Mouse (Mus musculus) monocyte, adult 5-6 weeks (primary cell): ENCODE results near the gene Map2k5. TPM values are rescaled to one million over a fixed set of nuclear protein-coding genes. Genes with fewer than 3 reads are reported as not detected.

Experiments
- ATAC-seq: fragments of 153-309, 156-312 bp; replicated peaks from 2 replicates; pipeline ENCODE4 v1.8.0; 2017; ENCODE audit warnings: mild to moderate bottlenecking; ENCODE audit not compliant: low TSS enrichment, insufficient number of reproducible peaks, severe bottlenecking, poor library complexity, low FRiP score
- total RNA-seq: library from RNA; stranded (forward); fragments of 200-1000, 200-491, 200-594 nt; gene quantifications from 3 replicates; pipeline ENCODE4 v1.2.3, GENCODE M21; 2017

Map2k5 gene
- total RNA-seq, 1 experiment from 2014 or later, result 13.9 TPM

DNA sequence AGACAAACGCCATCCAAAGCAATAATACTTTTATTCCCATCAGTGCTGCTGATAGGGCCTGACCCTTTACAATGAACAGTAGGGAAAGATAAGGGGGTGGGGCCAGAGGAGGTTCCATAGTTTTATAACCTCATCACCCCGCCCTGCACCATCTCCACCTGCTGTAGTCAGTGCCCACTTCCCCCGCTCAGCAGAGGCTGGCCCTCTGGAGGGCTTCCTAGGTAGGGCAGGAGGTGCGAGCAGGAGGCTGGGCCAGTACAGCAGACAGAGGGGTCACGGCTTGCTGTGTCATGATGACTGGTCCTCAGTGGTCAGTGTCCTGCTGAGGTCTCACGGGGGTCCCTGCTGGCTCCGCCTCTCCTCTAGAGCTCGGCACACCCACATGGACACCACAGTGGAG, 213.9 kb downstream of the Map2k5 start:
- no peak for ATAC-seq

DNA sequence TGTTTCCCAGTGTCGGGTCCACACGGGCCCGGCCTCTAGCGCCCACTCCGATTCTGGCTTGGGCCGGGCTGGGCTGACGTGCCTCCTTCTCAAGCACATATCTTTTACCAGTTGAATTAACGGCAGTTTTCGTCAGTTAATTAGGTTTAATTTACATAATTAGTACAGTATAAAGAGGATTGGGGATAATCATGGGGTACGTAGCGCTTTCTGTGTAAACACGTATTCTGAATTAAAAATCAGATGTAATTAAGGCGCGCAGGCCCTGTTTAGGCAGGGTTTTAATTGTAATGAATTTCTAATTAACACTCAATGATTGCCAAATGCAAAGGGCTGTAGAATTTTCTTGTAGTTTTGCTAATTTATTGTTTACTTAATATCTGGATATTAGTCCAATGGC, 225.8 kb downstream of the Map2k5 start:
- no peak for ATAC-seq

- ATAC-seq, result no peak
Observed at GRCm38 (mm10) chr9:63151072-63151870, 226.4 kb downstream of the Map2k5 start.

DNA sequence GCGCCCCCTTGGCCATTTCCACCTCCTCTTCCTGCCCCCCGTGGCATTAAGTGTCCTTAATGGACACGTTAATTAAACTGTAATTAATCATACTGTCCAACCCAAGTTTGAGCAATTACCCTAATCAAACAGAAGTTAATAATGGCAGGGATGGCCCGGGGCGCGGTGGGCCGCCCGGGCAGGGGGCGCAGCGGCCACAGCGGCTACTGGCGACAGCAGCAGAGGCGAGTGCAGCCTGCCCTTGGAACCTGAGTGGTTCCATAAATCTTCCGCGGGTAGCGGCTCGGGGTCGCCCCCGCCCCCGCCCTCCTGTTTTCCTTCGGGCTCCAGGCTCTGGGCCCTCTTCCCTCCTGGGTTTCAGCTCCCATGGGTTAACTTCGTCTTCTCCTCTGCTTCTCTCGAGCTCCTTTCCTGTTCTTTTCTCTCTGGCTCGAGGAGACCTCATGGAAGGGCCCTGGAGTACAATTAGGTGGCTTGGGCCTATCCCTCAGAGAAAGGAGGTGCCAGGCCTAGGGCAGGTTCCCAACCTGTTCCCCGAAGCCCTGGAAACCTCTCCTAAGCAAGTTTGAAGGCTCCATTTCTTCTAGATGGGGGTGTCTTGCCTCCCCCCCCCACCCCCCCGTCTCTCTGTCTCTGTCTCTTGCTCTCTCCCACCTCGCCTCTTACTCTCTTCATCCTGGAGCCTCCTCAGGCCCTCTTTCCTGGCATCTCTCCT, 227.5 kb downstream of the Map2k5 start:
- ATAC-seq, result no peak

- no peak for ATAC-seq
Observed at GRCm38 (mm10) chr9:63149372-63149766, 228.3 kb downstream of the Map2k5 start.

DNA sequence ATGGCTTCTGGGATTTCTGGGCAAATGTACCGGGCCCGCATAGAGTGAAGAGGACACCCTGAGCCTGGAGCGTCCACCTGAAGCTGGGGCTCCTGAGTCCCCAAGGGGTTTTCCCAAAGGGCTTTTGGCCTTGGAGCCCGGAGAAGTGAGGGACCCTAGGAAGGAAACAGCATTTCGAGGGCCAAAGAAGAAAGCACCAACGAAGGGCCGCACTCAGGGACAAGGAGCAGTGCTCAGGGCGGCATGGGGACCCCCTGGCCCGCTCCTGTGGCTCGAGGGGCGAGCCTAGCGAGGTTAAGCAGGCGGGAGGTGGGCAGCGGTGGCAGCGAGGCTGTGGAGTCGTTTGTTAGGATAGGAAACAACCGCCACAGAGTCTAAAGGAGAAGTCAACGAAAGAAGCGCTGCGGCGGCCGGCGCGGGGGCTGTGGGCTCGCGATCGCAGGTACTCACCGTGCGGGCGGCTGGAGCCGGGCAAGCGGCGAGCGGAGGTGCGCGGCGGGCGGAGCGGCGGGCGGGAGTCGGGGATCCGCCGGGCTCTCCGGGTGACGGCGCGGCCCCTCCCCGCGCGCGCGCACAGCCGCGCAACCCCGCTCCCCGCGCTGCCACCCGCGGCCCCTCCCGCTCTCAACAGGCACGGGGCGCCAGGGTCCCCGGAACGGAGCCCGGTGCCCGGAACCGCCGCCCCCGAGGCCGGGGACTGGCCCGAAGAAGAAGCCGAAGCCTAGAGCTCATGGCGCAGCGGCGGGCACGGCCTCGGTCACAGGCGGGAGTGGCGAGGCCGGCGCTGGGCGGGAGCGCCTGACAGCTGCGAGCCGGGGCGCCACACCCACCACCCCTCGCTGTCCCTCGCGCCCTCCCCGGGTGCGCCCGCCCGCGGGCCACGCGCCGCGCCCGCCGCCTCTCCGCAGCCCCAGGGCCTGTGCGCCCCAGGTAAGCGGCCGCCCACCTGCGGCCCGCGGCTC, 229.0 kb downstream of the Map2k5 start, which contains the start of gene Skor1:
Skor1 (minus strand) TSS at position 552 of the 962 bp plus-strand sequence.
- ATAC-seq, result no peak

DNA sequence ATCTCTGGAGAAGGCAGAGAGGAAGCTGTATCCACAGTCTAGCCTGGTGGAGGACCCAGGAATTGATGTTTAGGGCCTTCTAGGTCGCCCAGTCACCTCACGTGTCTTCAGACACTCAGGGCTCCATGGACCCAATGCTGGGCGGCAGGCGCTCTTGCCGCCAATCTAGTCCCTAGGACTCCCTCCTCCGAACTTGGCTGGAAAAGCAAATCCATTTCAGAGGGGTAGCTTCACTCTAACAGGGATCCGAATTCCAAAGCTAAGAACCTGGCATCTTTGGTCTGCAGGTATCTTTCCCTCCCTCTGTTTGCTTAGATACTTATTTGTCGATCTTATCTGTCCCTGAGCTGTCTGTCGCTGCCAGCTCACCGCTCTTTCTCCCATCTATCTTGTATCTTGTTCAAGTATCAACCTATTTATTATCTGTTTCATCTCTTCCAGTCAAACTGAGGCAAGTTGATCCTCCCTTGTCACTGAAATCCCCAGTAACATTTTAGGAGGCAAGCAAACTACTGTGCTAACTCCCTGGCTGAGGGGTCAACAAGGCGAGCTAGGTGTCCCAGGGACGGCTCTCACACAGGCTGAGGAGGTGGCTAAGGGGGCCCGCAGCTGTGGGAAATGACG, 229.8 kb downstream of the Map2k5 start:
- no peak for ATAC-seq

DNA sequence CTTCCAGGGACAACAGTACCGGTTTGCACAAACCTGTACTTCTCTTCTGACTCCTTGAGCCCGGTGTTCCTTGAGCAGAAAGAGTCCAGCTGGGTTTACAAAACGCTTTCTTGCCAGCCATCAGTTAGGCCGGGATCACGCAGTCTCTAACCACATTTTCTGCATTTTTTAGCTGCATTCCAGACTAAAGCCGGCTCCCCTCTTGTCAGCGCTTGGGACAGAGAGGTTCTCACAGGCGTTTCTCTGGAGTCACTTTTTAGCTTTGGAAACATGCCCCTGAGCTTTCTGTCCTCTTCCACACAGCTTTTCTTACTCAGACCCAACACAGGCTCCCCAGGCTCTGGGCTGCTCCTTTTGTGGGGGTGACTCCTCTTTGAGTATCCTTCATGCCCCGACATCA, 230.4 kb downstream of the Map2k5 start:
- ATAC-seq, result no peak

GRCm38 (mm10) chr9:63146856-63147274, 230.8 kb downstream of the Map2k5 start:
- no peak for ATAC-seq

DNA sequence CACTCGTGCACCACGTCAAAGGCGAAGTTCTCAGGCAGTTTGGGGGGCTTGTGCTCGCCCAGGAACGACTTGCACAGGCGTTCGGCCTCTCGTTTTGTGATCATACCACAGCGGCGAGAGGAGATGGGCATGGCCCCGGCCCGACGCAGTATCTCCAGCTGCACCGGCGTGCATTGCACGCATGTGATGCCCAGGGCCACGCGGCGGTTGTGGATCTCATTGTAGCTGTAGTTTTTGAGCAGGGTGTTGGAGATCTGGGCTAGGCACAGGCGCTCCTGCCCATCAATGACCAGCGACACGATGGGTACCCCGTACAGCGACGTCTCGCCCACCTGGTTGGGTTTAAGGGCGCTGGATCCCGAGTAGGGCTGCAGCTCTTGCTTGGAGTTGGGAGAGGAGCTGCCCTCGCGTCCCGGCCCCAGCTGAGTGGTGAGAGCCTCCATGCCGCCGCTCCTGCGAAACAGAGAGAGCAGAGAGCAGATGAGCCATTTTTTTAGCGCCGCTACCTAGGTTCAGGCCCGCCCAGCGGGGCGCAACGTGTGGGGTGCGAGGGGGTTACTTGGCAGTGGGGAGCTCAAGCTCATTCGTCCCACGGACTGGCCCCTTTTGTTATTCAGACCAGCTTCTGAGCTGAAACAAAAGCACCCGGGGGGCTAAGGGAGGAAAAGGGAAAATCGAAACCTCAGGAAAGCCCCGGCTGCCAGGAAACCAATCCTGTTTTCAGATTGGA, 231.4 kb downstream of the Map2k5 start:
- no peak for ATAC-seq

DNA sequence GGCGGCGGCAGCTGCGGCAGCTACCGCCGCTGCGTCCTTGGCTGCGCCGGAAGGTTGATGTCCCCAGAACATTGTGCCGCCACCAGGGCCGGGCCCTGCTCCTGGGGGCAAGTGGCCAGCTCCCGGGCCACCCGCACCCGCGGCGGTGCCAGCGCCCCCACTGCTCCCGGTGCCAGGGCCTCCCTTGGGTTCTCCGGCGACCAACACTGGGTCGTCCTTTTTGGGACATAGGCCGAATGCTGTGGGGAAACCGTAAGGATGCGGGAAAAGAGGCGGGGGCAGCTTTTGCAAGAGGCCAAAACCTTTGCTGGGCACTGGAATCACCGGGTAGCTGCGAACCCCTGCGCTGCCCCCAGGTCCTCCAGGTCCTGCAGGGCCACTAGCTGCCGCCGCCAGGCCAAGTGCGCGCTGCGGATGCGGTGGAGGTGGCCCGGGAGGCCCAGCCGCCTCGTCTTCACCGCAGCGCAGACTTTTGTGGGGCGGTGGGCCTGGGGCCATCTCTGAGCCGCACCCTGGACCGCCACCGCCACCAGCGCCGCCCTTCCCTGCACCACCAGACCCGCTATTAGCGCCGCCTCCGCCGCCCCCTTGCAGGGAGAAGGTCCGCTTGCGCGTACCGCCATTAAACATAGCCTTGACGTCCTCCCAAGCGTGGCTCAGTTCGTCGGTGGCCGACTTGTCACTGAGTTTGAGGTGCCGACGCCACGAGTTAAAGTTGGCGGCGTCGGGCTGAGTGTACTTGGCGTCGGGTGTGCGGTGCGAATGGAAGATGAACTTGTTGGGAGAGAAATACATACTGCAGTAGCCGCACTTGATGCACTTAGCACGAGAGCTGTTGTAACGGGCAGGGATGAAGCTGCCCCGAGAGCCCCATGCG, 232.2 kb downstream of the Map2k5 start:
- ATAC-seq, result no peak

DNA sequence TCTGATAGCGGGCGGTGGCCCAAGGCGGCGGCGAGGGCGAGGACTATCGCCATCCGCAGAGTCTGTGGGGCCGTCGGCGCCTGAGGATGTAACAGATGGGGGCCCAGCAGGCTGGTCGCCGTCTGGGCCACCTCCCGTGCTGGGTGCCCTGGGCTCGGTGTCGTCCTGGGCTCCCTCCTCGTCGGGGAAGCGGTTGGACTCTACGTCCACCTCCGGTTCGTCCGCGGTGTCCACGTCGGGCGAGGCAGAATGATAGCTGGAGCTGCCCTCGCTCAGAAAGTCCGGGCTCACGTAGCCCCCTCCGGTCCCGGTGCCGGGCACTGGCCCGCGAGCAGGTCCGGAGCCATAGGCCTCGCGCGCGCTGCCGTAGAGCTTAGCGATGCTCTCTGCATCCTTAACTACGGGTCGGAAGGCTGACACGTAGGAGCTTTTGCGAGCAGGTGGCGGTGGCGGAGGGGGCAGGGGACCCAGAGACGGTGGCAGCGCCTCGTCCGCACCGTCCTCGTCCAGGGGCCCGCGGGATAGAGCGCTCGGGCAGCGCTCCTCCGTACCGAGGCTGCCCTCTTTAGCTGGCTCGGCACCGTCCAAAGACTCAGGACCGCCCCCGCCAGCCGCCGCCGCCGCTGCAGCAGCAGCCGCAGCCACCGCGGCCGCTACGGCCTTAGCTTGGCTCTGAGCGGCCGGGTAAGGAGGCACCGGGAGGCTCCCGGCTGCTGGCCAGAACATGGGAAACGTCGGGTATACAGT, 233.0 kb downstream of the Map2k5 start:
- ATAC-seq, result no peak

- ATAC-seq, result no peak
Observed at GRCm38 (mm10) chr9:63143641-63144501, 233.8 kb downstream of the Map2k5 start.

DNA sequence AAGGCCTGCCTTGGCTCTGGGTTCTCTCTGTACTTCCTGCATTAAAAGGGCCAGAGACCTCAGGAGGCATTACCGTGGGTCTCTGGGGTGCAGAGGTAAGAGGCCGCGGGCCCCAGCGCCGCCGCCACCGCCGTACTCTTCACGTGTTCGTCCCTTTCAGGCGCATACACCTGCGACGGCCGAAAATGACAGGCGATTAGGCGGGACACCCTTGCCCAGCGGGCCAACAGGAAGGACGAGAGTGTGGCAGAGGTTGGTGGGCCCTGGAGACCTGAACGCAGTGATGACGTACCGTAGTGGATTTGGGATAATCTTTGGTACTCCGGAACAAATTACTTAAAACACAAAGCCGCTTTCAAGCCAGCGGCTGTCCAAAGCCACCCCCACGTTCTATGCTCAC, 234.5 kb downstream of the Map2k5 start:
- ATAC-seq, result no peak

- no peak for ATAC-seq
Observed at GRCm38 (mm10) chr9:63142335-63143036, 235.2 kb downstream of the Map2k5 start.
